Mouse (Mus musculus): ENCODE measurements around the gene Cux2.
A peak's percentile ranks its signal among the peaks of the same experiment; 100 is the strongest.

Cux2 gene

GRCm38 (mm10) chr5:122050017-122050831 is at the start of gene Cux2:
Gene Cux2, minus strand, starts transcription at chr5:122050102.
- peak; percentile 64 for DNase-seq

GRCm38 (mm10) chr5:122094439-122094838 is 44.5 kb upstream of the Cux2 start:
- no peak for DNase-seq

GRCm38 (mm10) chr5:122093734-122094133 is 43.8 kb upstream of the Cux2 start:
- no peak for DNase-seq

- no peak for DNase-seq
These were observed 42.9 kb upstream of the Cux2 start for GRCm38 (mm10) chr5:122092794-122093193.

GRCm38 (mm10) chr5:122091070-122091469 is 41.2 kb upstream of the Cux2 start:
- no peak for DNase-seq

GRCm38 (mm10) chr5:122089664-122090063 is 39.8 kb upstream of the Cux2 start:
- DNase-seq: no peak

- peak; percentile 76 for DNase-seq
These were observed 39.0 kb upstream of the Cux2 start for GRCm38 (mm10) chr5:122088917-122089316.

GRCm38 (mm10) chr5:122086121-122086520 is 36.2 kb upstream of the Cux2 start:
- no peak for DNase-seq

GRCm38 (mm10) chr5:122085291-122085690 is 35.4 kb upstream of the Cux2 start:
- DNase-seq: no peak

- DNase-seq: no peak
These were observed 34.6 kb upstream of the Cux2 start for GRCm38 (mm10) chr5:122084470-122084869.

- no peak for DNase-seq
These were observed 33.4 kb upstream of the Cux2 start for GRCm38 (mm10) chr5:122083282-122083681.

GRCm38 (mm10) chr5:122081471-122081870 is 31.6 kb upstream of the Cux2 start:
- no peak for DNase-seq

- peak; percentile 82 for DNase-seq
These were observed 31.0 kb upstream of the Cux2 start for GRCm38 (mm10) chr5:122080930-122081329.

GRCm38 (mm10) chr5:122079796-122080195 is 29.9 kb upstream of the Cux2 start:
- DNase-seq: no peak

- no peak for DNase-seq
These were observed 27.3 kb upstream of the Cux2 start for GRCm38 (mm10) chr5:122077244-122077643.

- DNase-seq: no peak
These were observed 25.8 kb upstream of the Cux2 start for GRCm38 (mm10) chr5:122075736-122076135.

- no peak for DNase-seq
These were observed 22.1 kb upstream of the Cux2 start for GRCm38 (mm10) chr5:122071997-122072396.

- peak; percentile 74 for DNase-seq
These were observed 21.3 kb upstream of the Cux2 start for GRCm38 (mm10) chr5:122070963-122071800.

- DNase-seq: no peak
These were observed 18.7 kb upstream of the Cux2 start for GRCm38 (mm10) chr5:122068563-122068962.

GRCm38 (mm10) chr5:122063204-122063933 is 13.5 kb upstream of the Cux2 start:
- DNase-seq: peak; percentile 83

- no peak for DNase-seq
These were observed 12.6 kb upstream of the Cux2 start for GRCm38 (mm10) chr5:122062479-122062878.

GRCm38 (mm10) chr5:122060767-122061333 is 10.9 kb upstream of the Cux2 start:
- DNase-seq: no peak
